Mouse (Mus musculus) midbrain, embryonic 11.5 days (tissue): ENCODE data around the gene Il3. TPM values are rescaled to one million over a fixed set of nuclear protein-coding genes. Genes with fewer than 3 reads are reported as not detected.

Source experiments
- ATAC-seq: fragments of 200-750 bp; cut with Nextera tagmentation; 2 replicates; pipeline ENCODE4 v1.8.0; 2017; ENCODE audit warnings: moderate TSS enrichment, moderate library complexity; ENCODE audit not compliant: low FRiP score
- DNase-seq: peaks from one replicate; pipeline ENCODE4 v3.0.0; 2015; ENCODE audit warnings: low spot score; ENCODE audit errors: missing footprints
- H3K27ac ChIP-seq: fragments of 300-500 bp; sonication (generic); 2 replicates; pipeline ENCODE4 v1.5.1; 2014; ENCODE audit warnings: low read depth, low read length
- H3K27me3 ChIP-seq: fragments of 300-500 bp; sonication (generic); 2 replicates; pipeline ENCODE4 v1.6.1; 2014; ENCODE audit warnings: mild to moderate bottlenecking, low read length, moderate library complexity, mixed read lengths; ENCODE audit not compliant: control insufficient read depth, insufficient read depth
- H3K36me3 ChIP-seq: fragments of 300-500 bp; sonication (generic); 2 replicates; pipeline ENCODE4 v1.6.1; 2014; ENCODE audit warnings: mild to moderate bottlenecking, low read length, moderate library complexity, mixed read lengths; ENCODE audit not compliant: control insufficient read depth, insufficient read depth
- H3K4me1 ChIP-seq: fragments of 300-500 bp; sonication (generic); 2 replicates; pipeline ENCODE4 v1.6.1; 2014; ENCODE audit warnings: low read length; ENCODE audit not compliant: control insufficient read depth, insufficient read depth
- H3K4me2 ChIP-seq: fragments of 300-500 bp; sonication (generic); 2 replicates; pipeline ENCODE4 v1.6.1; 2014; ENCODE audit warnings: mild to moderate bottlenecking, moderate library complexity
- H3K4me3 ChIP-seq: fragments of 300-500 bp; sonication (generic); 2 replicates; pipeline ENCODE4 v1.5.1; 2014; ENCODE audit warnings: low read depth, low read length
- H3K9ac ChIP-seq: fragments of 300-500 bp; sonication (generic); 2 replicates; pipeline ENCODE4 v1.6.1; 2014; ENCODE audit warnings: low read length
- H3K9me3 ChIP-seq: fragments of 300-500 bp; sonication (generic); 2 replicates; pipeline ENCODE4 v1.6.1; 2016; ENCODE audit warnings: low read length; ENCODE audit not compliant: control insufficient read depth
- WGBS: fragments of 180-500 bp; shearing (Covaris S2); extraction: QIAGEN DNeasy Blood & Tissue Kit; methylation state at CpG from one replicate; pipeline ENCODE4 v1.1.7; 2014; 5-methylcytosine and 5-hydroxymethylcytosine counted together
- polyA plus RNA-seq: library from polyadenylated mRNA; unstranded; fragments of >200 nt; fragmentation: Nextera tagmentation; extraction: Ambion mirVana; gene quantifications from 2 replicates; pipeline ENCODE4 v1.2.1, GENCODE M21; 2014

Il3 gene
- polyA plus RNA-seq, 1 experiment from 2014 or later, result not detected

DNA sequence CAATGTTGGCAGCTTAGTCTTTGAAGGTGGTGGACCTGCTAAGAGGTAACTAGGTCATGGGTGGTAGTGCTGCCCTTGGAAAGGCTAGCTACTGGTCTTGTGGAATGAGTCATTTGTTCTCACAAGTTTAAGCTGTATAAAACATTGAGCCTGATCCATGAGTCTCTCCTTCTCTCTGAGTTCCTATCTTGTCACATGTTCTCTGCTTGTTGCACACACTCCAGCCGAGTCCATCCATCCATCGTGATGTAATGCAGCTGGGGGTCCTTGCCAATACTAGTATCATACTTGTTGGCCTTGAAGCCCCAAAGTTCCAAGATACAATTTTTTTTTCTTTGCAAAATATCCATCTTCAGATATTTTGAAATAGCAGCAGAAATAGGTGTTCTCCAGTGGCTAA is 39.6 kb downstream of the Il3 start:
- 90% methylated on average over 2 of the region's 2 CpGs for WGBS
- Histone ChIP-seq H3K9me3 (no peaks in the 10 kb centered on the region), H3K9ac (no peak overlapping the region), H3K4me1 (no peaks in the 10 kb centered on the region), H3K4me2 (no peak overlapping the region), H3K4me3 (no peak overlapping the region), H3K27me3 (no peaks in the 10 kb centered on the region), H3K27ac (no peak overlapping the region), H3K36me3 (no peaks in the 10 kb centered on the region)
- no peak for DNase-seq
- no peak for ATAC-seq

DNA sequence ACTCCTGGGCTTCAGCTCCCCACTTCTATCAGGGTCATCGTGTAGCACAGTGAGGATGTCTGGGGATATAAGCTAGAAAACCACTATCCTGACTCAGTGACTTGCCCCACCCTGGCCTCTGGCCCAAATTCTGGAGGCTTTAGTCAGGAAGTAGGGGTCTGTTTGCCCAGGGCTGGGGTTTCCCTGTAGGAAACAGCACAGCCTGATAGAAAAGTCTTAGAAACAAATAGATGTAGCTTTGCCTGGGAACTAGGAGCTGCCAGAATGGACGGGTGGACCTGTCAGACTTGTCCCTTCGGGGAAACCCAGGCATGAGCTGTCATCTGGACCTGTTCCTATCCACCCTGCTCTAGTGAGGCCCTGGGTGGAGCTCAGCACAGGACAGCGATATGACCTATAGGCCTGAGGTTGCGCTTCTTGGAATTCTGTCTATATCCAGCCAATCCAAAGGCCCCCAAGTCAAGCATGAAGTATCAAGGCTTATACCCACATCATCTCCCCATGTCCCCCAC is 42.5 kb downstream of the Il3 start:
- DNase-seq (no peak), ATAC-seq (no peak)
- WGBS, result 86% methylated on average over 5 of the region's 5 CpGs

DNA sequence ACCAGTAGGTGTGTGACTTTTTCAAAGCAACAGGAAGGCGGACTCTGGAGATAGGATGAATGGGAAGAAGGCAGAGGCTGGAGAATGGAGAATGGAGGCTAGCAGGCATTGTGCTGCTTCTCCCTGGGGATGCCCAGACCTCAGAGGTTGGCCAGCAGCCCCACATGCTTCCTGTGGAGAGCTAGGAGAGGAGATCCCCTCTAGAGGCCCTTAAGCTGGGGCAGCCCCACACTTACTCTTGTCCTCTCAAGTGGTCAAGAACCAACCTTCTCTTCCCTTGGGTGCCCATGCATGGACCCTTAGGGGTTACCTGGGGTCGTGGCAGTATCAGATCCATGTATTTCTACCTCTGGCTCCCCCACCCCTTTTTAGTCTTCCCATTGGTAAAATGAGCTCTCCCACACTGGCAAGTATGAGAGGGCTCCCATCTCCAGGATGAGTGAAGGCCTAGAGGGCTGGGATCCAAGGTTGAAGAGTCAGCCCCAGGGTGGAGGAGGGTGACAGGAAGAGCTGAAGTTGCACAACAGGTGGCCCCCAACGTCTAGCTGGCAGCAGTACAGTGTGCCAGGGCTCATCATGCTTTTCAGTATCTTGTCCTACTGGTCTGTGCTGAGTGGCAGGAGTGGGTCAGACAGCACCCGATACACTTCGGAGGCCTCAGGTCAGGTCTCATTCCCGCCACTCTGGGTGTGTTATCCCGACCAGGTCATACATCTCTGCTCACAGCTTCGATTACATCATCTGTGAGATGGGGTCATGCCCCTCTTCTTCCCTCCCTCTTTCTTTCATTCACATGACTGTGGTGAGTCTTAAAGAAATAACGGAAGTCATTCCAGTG is 43.2 kb downstream of the Il3 start:
- Histone ChIP-seq H3K27me3 (no peaks in the 10 kb centered on the region), H3K27ac (no peak overlapping the region), H3K9ac (no peak overlapping the region), H3K4me2 (no peak overlapping the region), H3K9me3 (no peaks in the 10 kb centered on the region), H3K4me3 (no peak overlapping the region), H3K36me3 (no peaks in the 10 kb centered on the region), H3K4me1 (no peaks in the 10 kb centered on the region)
- 83% methylated on average over 9 of the region's 9 CpGs for WGBS
- ATAC-seq, result no peak
- no peak for DNase-seq

More for the DNA sequence above, 42.5 kb downstream of the Il3 start:
- H3K4me3 ChIP-seq, result no peak overlapping the region
- no peaks in the 10 kb centered on the region for H3K4me1 ChIP-seq
- no peak overlapping the region for H3K9ac ChIP-seq
- no peaks in the 10 kb centered on the region for H3K36me3 ChIP-seq
- no peaks in the 10 kb centered on the region for H3K27me3 ChIP-seq
- H3K9me3 ChIP-seq, result no peaks in the 10 kb centered on the region
- H3K4me2 ChIP-seq, result no peak overlapping the region
- no peak overlapping the region for H3K27ac ChIP-seq

DNA sequence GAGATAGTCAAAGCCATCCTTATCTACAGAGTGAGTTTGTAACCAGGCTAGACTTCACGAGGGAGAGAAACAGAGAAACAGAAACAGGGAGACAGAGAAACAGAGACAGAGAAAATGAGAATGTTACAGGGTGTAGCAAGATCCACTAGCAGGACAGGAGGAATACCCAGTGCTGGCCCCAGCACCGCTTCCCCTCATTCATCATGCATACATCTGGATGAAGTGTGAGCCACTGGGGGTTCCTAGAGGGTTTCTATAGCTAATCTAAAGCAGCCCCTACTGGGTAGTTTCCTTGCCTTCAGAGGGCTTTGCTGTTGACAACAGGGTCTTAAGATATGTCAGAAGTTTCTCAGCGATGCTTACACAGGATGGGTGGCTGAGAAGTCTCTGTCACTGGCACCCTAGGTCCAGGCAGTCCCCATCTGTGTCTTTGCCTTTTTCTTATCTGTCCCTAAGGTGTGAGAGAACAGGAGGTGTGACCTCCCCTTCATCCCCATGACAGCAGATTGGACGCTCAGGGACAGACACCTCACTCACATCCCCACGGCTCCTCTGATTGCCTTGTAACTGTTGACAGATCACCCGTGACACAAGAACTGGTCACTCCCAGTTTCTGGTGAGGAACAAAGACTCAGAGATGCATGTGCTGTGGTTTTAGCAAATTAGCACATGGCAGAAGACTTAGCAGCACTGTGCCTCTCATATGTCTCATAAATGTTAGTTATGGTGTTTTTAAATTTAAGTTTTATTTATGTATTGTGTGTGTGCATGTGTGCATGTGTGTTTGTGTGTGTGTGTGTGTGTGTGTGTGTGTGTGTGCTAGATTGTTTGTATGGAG is 47.0 kb downstream of the Il3 start:
- Histone ChIP-seq H3K4me3 (no peak overlapping the region), H3K36me3 (no peaks in the 10 kb centered on the region), H3K27ac (no peak overlapping the region), H3K9me3 (no peaks in the 10 kb centered on the region), H3K9ac (no peak overlapping the region), H3K4me2 (no peak overlapping the region), H3K4me1 (no peaks in the 10 kb centered on the region), H3K27me3 (no peaks in the 10 kb centered on the region)
- ATAC-seq, result no peak
- 78% methylated on average over 6 of the region's 6 CpGs for WGBS
- DNase-seq, result no peak

DNA sequence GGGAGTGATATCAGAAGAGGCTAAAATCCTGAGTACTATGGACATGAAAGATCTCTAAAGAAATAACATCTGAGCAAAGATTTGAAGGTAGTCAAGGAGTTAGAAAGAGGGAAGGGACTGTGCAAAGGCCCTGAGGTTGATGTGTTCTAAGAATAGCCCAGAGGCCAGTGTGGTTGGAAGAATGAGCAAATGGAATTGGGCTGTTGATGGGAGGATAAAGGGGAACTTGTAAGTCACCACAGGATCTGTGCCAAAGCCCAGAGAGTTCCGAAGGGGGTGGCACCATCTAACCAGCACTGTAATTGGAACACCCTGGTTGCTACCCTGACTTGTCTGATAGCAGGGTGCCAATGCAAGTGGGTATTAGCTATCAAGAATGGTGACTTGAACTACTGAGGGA is 47.9 kb downstream of the Il3 start:
- 96% methylated on average over 1 of the region's 1 CpGs for WGBS
- H3K9me3 ChIP-seq, result no peaks in the 10 kb centered on the region
- H3K9ac ChIP-seq, result no peak overlapping the region
- H3K27me3 ChIP-seq, result no peaks in the 10 kb centered on the region
- ATAC-seq, result no peak
- no peaks in the 10 kb centered on the region for H3K36me3 ChIP-seq
- no peak overlapping the region for H3K4me2 ChIP-seq
- no peak overlapping the region for H3K27ac ChIP-seq
- DNase-seq, result no peak
- H3K4me1 ChIP-seq, result no peaks in the 10 kb centered on the region
- H3K4me3 ChIP-seq, result no peak overlapping the region

DNA sequence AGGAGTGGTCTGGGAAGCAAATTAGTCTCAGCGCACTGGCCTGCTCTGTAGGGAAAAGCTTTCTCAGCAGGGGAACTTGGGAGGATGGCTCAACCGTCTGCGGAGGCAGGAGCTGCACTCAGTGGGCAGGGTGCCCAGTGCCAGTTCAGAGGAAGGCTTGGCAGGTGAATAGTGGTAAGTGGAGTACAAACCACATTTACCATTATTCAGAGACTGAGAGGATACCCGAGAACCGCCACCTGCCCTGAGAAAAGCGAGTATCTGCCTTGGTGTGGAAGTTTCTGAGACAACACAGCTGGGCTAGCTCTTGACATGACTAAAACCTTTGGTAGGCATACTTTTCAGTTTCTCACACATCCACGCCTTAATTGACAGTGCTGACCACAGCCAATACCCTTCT is 49.7 kb downstream of the Il3 start:
- H3K27ac ChIP-seq, result no peak overlapping the region
- no peaks in the 10 kb centered on the region for H3K36me3 ChIP-seq
- ATAC-seq (no peak), DNase-seq (no peak)
- H3K9me3 ChIP-seq, result no peaks in the 10 kb centered on the region
- H3K9ac ChIP-seq, result no peak overlapping the region
- H3K4me1 ChIP-seq, result no peaks in the 10 kb centered on the region
- no peak overlapping the region for H3K4me2 ChIP-seq
- no peak overlapping the region for H3K4me3 ChIP-seq
- H3K27me3 ChIP-seq, result no peaks in the 10 kb centered on the region
- WGBS, result 68% methylated on average over 7 of the region's 7 CpGs

DNA sequence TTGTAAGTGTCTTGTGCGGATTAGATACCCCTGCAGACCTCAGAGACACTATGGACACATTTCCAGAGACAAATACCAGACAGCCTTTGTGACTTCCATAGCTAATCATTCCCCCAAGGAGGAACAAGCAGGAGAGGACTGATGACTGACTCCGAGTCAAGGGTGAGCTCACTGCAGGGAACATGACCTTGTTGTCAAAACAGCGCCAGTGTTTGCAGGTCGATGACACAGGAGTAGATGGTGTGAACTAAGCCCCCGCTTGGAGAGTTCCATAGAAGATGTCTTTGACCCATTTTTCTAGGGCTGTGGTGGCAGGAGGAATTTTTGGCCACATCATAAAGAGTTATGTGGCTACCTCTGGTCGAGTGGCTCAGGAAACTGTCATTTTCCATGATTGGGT is 51.0 kb downstream of the Il3 start:
- H3K27ac ChIP-seq, result no peak overlapping the region
- H3K27me3 ChIP-seq, result no peaks in the 10 kb centered on the region
- H3K9ac ChIP-seq, result no peak overlapping the region
- H3K36me3 ChIP-seq, result no peaks in the 10 kb centered on the region
- H3K4me1 ChIP-seq, result no peaks in the 10 kb centered on the region
- H3K4me2 ChIP-seq, result no peak overlapping the region
- ATAC-seq, result no peak
- H3K9me3 ChIP-seq, result no peaks in the 10 kb centered on the region
- no peak overlapping the region for H3K4me3 ChIP-seq
- 75% methylated on average over 6 of the region's 6 CpGs for WGBS
- DNase-seq, result no peak
